Mouse (Mus musculus): ENCODE data around the gene Defb9. TPM values are rescaled to one million over a fixed set of nuclear protein-coding genes. Genes with fewer than 3 reads are reported as not detected.
"Not testable (repeated sequence)": the region's sequence is repeated elsewhere in the genome, so short reads cannot be mapped to it uniquely, and the experiment has no call there.

Defb9 gene
- not detected in 2 replicates for polyA plus RNA-seq (2012; rRNA removed)
- not detected in 2 replicates for polyA plus RNA-seq (2014; fragmentation: Nextera tagmentation; extraction: Ambion mirVana)

DNA sequence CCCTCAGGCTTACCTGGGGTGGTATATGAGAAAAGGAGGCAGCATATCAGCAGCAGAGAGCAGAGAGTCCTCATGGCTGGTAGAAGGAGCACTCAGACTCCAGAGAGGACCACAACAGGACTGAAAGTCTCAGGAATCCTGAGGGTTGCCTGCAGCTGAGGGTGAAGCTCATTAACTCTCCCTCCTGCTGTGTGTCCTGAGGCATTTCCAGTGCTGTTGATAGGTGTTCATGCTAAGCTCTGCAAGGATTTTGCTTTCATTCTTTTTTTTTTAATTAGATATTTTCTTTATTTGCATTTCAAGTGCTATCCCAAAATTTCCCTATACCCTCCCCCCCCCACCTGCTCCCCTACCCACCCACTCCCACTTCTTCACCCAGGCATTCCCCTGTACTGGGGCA is at the start of gene Defb9:
TSS of gene Defb9 (minus strand) at position 101 of the 400 bp plus-strand sequence.
- ATAC-seq (ENCODE audit: insufficient read depth); H3K27me3 ChIP-seq (ENCODE audit: control insufficient read depth, insufficient read depth, low read length); H3K4me2 ChIP-seq (ENCODE audit: low read depth); DNase-seq (ENCODE audit: low read depth in 3 of 3, low spot score in 3 of 3); H3K9ac ChIP-seq (replicated peaks); H3K4me1 ChIP-seq (replicated peaks; ENCODE audit: control insufficient read depth in 2 of 2, insufficient read depth in 2 of 2, low read length in 1 of 2); H3K9me3 ChIP-seq (ENCODE audit: control insufficient read depth, low read length); H3K4me3 ChIP-seq (ENCODE audit: insufficient read depth in 1 of 2, low read depth in 2 of 2, low read length in 2 of 2); H3K27ac ChIP-seq; H3K36me3 ChIP-seq (replicated peaks; ENCODE audit: control insufficient read depth, insufficient read depth, low read depth): not testable (repeated sequence)

DNA sequence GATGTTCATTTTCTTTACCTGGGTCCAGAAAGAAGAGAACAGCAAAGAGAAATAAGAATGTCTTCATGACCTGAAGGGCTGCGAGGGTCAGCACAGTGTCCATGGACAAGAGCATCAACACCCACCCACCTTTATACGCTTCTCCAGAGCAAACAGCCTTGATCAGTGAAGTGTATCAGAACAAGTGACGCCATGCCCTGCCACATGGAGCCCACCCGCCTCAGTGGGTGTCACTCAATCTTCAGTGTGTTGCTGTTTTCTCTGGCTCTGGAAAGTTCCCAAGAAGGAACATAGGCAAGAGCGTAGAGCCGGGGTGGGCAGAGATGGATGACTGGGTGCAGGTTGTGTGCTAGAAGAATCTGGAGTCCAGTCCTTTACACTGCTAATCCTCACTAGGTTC is 47.4 kb upstream of the Defb9 start, which contains the start of gene Defb15:
TSS of gene Defb15 (minus strand) at position 101 of the 400 bp plus-strand sequence.
- WGBS (ENCODE audit: insufficient replicate concordance), result 73% methylated on average over 6 of the region's 6 CpGs
- DNase-seq (ENCODE audit: low read depth in 3 of 3, low spot score in 3 of 3), result no peak
- H3K4me2 ChIP-seq (ENCODE audit: low read depth), result no peak within 1 kb of the TSS
- H3K4me1 ChIP-seq (replicated peaks; ENCODE audit: control insufficient read depth in 2 of 2, insufficient read depth in 2 of 2, low read length in 1 of 2), result no peaks in the 10 kb centered on the region
- no peaks in the 10 kb centered on the region for H3K36me3 ChIP-seq (replicated peaks; ENCODE audit: control insufficient read depth, insufficient read depth, low read depth)
- ATAC-seq (ENCODE audit: insufficient read depth), result no peak
- H3K9me3 ChIP-seq (ENCODE audit: control insufficient read depth, low read length), result no peaks in the 10 kb centered on the region
- H3K27me3 ChIP-seq (ENCODE audit: control insufficient read depth, insufficient read depth, low read length), result no peaks in the 10 kb centered on the region
- H3K4me3 ChIP-seq (ENCODE audit: insufficient read depth in 1 of 2, low read depth in 2 of 2, low read length in 2 of 2), result no peak within 1 kb of the TSS
- no peak within 1 kb of the TSS for H3K27ac ChIP-seq
- no peak within 1 kb of the TSS for H3K9ac ChIP-seq (replicated peaks)
- TF ChIP-seq CTCF (IDR thresholded peaks at IDR 0.05; ENCODE audit: low read depth) (no peak), EP300 (IDR thresholded peaks at IDR 0.05; ENCODE audit: low read depth) (no peak)

DNA sequence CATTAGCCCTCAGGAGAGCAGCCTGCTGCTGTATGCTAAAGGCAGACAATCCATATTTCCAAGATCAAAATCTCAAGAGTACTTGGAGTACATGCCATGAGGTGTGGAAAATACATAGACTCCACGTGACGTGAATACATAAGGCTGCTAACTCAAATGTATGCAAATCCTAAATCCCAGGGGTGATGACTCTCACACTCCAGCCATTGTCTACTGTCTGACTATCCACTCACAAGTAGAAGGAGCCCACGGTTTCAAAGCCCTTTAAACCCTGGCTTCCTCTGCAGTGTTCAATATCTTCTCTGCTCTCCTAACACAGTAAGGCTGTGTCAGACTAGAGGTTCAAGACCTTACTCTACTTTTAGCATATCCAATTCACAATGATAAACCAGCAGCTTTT is 45.5 kb upstream of the Defb9 start:
- H3K4me2 ChIP-seq (ENCODE audit: low read depth); ATAC-seq (ENCODE audit: insufficient read depth): not testable (repeated sequence)

DNA sequence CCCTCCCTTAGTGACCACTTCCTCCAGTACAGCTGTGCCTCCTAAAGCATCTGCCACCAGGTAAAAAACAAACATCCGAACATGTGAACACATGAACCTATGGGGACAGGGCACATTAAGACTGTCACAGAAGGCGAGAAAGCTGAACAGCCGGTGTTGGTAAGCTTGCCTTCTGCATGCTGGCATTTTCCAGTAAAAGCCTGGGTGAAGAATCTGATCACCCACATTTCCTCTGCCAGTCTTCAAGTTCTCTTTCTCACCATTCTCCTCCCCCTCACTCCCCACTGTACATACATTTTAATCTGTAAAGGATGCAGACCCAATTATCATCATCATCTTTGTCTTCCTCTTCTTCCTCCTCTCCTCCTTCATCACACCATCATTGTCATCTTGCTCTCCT is 30.4 kb upstream of the Defb9 start:
- TF ChIP-seq CTCF (IDR thresholded peaks at IDR 0.05; ENCODE audit: low read depth) (no peak), EP300 (IDR thresholded peaks at IDR 0.05; ENCODE audit: low read depth) (no peak)
- DNase-seq (ENCODE audit: low read depth in 3 of 3, low spot score in 3 of 3), result no peak
- 71% methylated on average over 3 of the region's 3 CpGs for WGBS (ENCODE audit: insufficient replicate concordance)

More for the DNA sequence above, 45.5 kb upstream of the Defb9 start:
- not testable (repeated sequence) for H3K9ac ChIP-seq (replicated peaks); H3K27me3 ChIP-seq (ENCODE audit: control insufficient read depth, insufficient read depth, low read length); H3K4me3 ChIP-seq (ENCODE audit: insufficient read depth in 1 of 2, low read depth in 2 of 2, low read length in 2 of 2); H3K36me3 ChIP-seq (replicated peaks; ENCODE audit: control insufficient read depth, insufficient read depth, low read depth); H3K27ac ChIP-seq; H3K9me3 ChIP-seq (ENCODE audit: control insufficient read depth, low read length); DNase-seq (ENCODE audit: low read depth in 3 of 3, low spot score in 3 of 3); H3K4me1 ChIP-seq (replicated peaks; ENCODE audit: control insufficient read depth in 2 of 2, insufficient read depth in 2 of 2, low read length in 1 of 2)
- WGBS (ENCODE audit: insufficient replicate concordance), result 53% methylated on average over 3 of the region's 3 CpGs

DNA sequence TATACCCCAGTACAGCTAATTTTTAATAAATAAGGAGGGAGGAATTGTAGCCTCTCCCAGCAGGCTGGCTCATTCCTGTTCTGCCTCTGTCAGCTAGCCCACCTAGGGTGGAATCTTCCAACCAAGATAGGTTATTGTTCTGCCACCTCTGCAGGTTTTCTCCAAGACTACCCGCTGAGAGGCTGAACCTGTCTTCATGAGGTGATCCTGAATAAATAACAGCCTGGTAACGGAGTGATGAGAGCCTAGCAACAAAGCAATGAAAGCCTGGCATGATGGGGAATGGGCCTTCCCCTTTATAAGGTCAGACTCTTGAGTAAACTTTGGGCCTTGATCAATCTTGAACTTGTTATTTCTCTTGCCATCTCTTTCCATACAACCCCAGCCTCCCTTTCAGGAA is 27.3 kb upstream of the Defb9 start:
- no peak for ATAC-seq (ENCODE audit: insufficient read depth)
- H3K9ac ChIP-seq (replicated peaks), result no peak overlapping the region
- no peaks in the 10 kb centered on the region for H3K27me3 ChIP-seq (ENCODE audit: control insufficient read depth, insufficient read depth, low read length)
- 20% methylated on average over 2 of the region's 2 CpGs for WGBS (ENCODE audit: insufficient replicate concordance)
- no peak overlapping the region for H3K27ac ChIP-seq
- H3K4me1 ChIP-seq (replicated peaks; ENCODE audit: control insufficient read depth in 2 of 2, insufficient read depth in 2 of 2, low read length in 1 of 2), result no peaks in the 10 kb centered on the region
- H3K9me3 ChIP-seq (ENCODE audit: control insufficient read depth, low read length), result no peaks in the 10 kb centered on the region
- no peaks in the 10 kb centered on the region for H3K36me3 ChIP-seq (replicated peaks; ENCODE audit: control insufficient read depth, insufficient read depth, low read depth)
- no peak for TF ChIP-seq EP300 (IDR thresholded peaks at IDR 0.05; ENCODE audit: low read depth)
- TF ChIP-seq CTCF (IDR thresholded peaks at IDR 0.05; ENCODE audit: low read depth), result no peak
- H3K4me2 ChIP-seq (ENCODE audit: low read depth), result no peak overlapping the region
- no peak overlapping the region for H3K4me3 ChIP-seq (ENCODE audit: insufficient read depth in 1 of 2, low read depth in 2 of 2, low read length in 2 of 2)
- no peak for DNase-seq (ENCODE audit: low read depth in 3 of 3, low spot score in 3 of 3)

More for the DNA sequence above, 30.4 kb upstream of the Defb9 start:
- ATAC-seq (ENCODE audit: insufficient read depth), result no peak
- no peaks in the 10 kb centered on the region for H3K9me3 ChIP-seq (ENCODE audit: control insufficient read depth, low read length)
- no peak overlapping the region for H3K27ac ChIP-seq
- H3K4me2 ChIP-seq (ENCODE audit: low read depth), result no peak overlapping the region
- no peak overlapping the region for H3K4me3 ChIP-seq (ENCODE audit: insufficient read depth in 1 of 2, low read depth in 2 of 2, low read length in 2 of 2)
- H3K36me3 ChIP-seq (replicated peaks; ENCODE audit: control insufficient read depth, insufficient read depth, low read depth), result no peaks in the 10 kb centered on the region
- no peaks in the 10 kb centered on the region for H3K27me3 ChIP-seq (ENCODE audit: control insufficient read depth, insufficient read depth, low read length)
- H3K4me1 ChIP-seq (replicated peaks; ENCODE audit: control insufficient read depth in 2 of 2, insufficient read depth in 2 of 2, low read length in 1 of 2), result no peaks in the 10 kb centered on the region
- H3K9ac ChIP-seq (replicated peaks), result no peak overlapping the region
